Mouse (Mus musculus): ENCODE results near the gene Vstm5. TPM values are rescaled to one million over a fixed set of nuclear protein-coding genes. Genes with fewer than 3 reads are reported as not detected.

The Vstm5 gene
- total RNA-seq, 2 experiments from 2014 or later: not detected

DNA sequence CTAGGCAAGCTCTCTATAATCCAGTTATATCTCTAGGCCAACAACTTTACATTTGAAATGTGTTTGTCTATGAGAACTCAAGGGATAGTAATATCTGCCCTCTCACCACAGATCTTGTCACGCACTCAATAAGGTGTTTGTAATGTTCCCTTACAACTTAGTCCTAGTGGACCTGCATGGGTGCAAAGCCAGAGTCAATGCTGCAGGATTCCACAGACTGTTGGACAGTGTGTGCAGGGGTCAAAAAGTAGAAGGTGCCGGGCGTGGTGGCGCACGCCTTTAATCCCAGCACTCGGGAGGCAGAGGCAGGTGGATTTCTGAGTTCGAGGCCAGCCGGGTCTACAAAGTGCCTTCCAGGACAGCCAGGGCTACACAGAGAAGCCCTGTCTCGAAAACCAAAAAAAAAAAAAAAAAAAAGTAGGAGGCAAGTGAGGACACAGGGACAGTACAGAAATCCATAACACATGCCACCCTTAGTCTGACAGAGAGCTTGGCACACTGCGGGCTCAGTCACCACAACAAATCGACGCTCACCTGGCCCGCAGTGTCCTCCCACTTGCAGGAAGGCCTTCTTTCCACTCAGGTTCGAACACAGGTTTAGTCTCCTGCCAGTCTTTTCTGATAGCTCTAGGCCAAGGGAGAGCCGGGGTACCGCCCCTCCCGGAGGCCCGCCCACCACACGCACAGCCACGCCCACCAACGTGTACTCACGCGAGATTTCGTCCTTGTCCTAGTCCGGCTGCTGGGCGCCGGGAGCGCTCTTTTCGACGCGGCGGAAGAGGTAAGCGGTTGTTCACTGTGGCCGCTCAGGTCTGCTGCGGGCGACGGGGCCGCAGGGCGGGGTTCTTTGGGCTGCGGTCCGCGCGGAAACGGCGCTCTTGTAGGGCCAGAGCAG, 66.9 kb downstream of the Vstm5 start, which contains the start of gene Taf1d:
Taf1d (plus strand) TSS at position 712 of the 895 bp plus-strand sequence.
- ATAC-seq (replicated peaks; ENCODE audit: low FRiP score, poor library complexity, severe bottlenecking): peak; percentile 99

DNA sequence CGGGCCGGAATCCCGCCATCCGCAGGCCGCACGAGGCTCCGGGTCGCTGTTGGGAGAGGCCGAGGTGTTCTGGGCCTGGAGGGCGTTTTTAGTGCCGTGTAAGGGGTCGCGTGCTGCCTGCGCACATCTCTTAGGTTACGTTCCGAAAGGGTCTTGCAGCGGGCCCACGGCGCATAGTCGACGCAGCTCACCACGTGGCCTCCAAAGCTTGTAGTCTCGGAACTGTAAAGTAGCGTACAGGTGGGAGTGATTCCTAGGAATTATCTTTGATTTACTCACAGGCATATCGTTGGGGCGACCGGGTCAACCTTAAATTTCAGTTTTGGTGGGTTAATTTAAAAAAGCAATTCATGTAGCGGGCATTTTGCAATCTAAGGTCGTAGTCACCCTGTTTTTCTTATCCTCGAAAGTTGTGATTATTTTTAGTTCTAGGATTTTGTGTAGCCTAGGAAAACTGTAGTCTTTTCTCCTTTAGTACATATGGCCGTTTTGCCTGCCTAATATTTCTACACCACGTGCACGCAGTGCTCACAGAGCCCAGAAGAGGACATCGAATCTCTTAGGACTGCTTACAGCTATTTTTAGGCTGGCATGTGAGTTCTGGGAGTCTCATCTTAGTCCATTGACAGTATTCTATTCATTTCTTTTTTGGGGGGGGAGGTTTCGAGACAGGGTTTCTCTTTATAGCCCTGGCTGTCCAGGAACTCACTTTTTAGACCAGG, 67.7 kb downstream of the Vstm5 start, which contains the start of gene 4931406C07Rik:
4931406C07Rik (minus strand) TSS at position 51 of the 722 bp plus-strand sequence.
- ATAC-seq (replicated peaks; ENCODE audit: low FRiP score, poor library complexity, severe bottlenecking): peak; percentile 28; the same call in 1 of the 2 replicates

DNA sequence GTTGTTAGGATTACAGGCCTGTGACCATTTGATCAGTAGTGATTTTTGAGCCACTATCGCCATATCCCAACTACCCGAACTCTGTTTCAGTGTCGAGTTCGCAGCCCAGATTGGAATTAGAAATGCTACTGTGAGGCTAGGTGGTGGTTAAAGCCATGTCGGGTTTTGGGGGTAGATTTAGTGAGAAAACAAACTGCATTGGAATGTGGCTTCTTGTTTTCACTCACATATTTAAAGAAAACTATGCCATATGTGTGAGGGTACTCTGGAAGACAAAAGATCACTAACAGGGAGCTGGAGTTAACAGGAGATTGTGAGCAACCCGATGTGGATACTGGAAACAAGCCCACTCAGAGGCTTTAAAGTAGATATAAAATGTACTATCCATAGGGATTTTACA, 68.4 kb downstream of the Vstm5 start:
- ATAC-seq (replicated peaks; ENCODE audit: low FRiP score, poor library complexity, severe bottlenecking): no peak

DNA sequence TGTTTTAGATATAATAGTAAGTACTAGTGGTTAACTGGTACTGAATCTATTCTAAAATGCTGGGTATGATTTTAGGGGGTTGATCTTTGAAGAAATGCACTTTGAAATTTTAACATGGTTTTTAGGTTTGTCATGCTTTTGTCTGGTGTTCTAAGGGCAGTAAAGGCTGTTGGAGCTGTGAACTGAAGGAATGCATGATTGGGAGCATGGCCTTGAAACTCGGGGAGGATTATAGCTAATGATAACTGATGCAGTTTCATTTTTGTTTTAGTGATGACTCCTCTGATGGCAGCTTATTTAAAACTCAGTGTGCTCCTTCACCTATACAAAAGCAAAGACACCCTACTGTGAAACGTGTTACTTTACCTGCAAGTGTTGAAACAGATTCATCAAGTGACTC, 69.4 kb downstream of the Vstm5 start:
- ATAC-seq (replicated peaks; ENCODE audit: low FRiP score, poor library complexity, severe bottlenecking): no peak

Other genes starting within 250 kb of the Vstm5 start
- gene Panx1, start 193.6 kb upstream of the Vstm5 start, total RNA-seq (2015; ENCODE audit: low replicate concordance): 0.42 and 0.77 TPM in 2 replicates
- gene Panx1, start 193.6 kb upstream of the Vstm5 start, total RNA-seq (2017; ENCODE audit: low replicate concordance): 0.42 and 1.3 TPM in 2 replicates
- not detected in 2 replicates for gene Hephl1, start 126.9 kb upstream of the Vstm5 start, total RNA-seq (2015; ENCODE audit: low replicate concordance)
- not detected in 2 replicates for gene Hephl1, start 126.9 kb upstream of the Vstm5 start, total RNA-seq (2017; ENCODE audit: low replicate concordance)
- 13.4 and 16.9 TPM in 2 replicates for gene Med17, start 40.9 kb downstream of the Vstm5 start, total RNA-seq (2015; ENCODE audit: low replicate concordance)
- gene Med17, start 40.9 kb downstream of the Vstm5 start, total RNA-seq (2017; ENCODE audit: low replicate concordance): 7.4 and 18.5 TPM in 2 replicates
- 92.0 and 139 TPM in 2 replicates for gene Taf1d, start 67.2 kb downstream of the Vstm5 start, total RNA-seq (2015; ENCODE audit: low replicate concordance)
- 429 and 577 TPM in 2 replicates for gene Taf1d, start 67.2 kb downstream of the Vstm5 start, total RNA-seq (2017; ENCODE audit: low replicate concordance)
- gene 4931406C07Rik, start 67.4 kb downstream of the Vstm5 start, total RNA-seq (2015; ENCODE audit: low replicate concordance): 2.7 and 3.8 TPM in 2 replicates
- 0.94 and 2.6 TPM in 2 replicates for gene 4931406C07Rik, start 67.4 kb downstream of the Vstm5 start, total RNA-seq (2017; ENCODE audit: low replicate concordance)
- 21.1 and 63.0 TPM in 2 replicates for gene Cep295, start 118.7 kb downstream of the Vstm5 start, total RNA-seq (2015; ENCODE audit: low replicate concordance)
- gene Cep295, start 118.7 kb downstream of the Vstm5 start, total RNA-seq (2017; ENCODE audit: low replicate concordance): 29.1 and 32.1 TPM in 2 replicates

All from erythroblast, adult 5-6 weeks (primary cell).